Mouse (Mus musculus): ENCODE data around the gene Cend1.

The Cend1 gene

DNA sequence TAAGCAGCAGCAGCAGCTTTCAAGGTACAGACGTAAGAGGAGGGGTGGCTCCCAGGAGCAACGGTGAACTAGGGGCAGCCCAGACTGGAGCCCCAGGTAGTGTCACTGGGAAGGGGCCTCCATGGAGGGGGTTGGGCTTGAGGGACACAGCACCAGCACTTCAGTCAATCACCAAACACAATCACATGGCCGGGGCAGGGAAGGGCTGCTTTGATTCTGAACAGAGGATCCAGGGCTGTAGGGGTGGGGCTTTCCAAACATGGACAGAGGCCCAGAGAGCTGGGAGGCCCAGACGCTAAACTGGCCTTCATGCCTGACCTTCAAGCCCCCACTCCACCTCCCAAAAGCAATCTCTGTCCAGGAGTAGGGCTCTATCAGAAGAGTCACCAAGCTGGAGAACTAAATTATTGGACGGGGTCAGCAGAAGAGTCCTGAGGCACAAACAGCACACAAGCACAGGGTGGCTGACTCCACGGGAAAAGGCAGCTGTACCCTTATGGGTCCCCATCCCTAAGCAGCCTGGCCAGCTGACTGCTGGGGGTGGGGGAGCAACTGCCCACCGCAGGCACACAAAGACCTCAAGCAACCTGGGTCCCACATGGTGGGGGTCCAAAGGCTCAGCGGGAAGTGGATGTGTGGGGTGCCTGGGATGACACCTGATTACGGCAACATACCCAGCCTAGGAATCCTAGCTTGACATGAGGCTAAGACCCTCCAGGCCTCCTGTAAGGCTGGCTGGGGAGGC lies 721 bp upstream of the Cend1 start:
- DNase-seq (ENCODE audit: low read depth) = no peak

DNA sequence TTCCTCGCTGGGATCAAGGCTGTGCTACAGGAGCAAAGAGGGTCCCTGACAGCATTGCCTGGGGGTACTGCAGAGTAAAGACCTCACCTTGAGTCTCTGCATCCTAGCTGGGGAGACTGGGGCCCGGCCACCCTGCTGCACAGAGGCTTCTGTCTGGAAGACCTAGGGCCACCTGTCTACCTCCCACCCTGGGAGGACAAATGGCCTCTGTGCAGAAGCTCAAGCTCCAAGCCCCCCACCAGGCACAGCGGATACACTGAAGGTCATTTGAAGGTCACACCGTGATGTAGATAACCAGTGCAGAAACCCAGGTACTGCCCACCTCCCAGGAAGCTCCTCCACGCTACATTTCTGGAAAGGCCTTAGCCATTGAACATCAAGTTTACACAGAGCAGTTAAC lies 590 bp downstream of the Cend1 start:
- DNase-seq (ENCODE audit: low read depth) = no peak

DNA sequence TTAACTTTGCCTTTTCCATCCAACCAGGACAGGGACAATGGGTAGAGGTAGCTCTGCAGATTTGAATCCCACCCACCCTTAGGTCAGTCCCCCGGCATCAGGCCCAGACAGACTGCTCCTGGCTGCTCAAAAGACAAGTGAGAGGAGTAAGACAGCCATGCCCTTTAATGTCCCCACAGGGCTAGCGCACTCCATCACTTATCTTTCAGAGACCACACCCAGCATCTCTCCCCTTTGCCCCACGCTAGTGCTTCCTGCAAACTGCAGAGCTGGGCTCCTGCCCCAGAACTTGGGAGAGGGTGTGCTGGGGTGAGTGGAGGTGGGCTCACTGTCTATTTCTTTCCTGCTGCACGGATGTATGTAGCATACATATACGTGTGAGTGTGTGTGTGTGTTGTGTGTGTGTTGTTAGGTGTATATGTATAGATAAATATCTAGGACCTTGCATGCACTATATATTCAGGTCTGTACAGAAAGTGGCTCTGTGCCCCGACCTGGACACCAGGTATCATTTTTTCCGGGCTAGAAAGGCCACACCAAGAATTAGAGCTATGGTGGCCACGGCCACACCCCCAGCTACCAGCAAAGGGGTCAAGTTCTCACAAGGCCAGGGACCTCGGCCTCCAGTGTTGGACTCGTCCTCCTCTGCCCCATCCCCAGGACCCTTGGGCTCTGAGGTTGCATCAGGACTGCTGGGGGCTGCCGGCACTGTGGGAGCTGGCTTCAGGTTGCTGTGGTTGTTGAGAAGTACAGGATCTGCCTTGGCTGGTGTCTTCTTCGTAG lies 2.2 kb downstream of the Cend1 start:
- DNase-seq (ENCODE audit: low read depth) = no peak

DNA sequence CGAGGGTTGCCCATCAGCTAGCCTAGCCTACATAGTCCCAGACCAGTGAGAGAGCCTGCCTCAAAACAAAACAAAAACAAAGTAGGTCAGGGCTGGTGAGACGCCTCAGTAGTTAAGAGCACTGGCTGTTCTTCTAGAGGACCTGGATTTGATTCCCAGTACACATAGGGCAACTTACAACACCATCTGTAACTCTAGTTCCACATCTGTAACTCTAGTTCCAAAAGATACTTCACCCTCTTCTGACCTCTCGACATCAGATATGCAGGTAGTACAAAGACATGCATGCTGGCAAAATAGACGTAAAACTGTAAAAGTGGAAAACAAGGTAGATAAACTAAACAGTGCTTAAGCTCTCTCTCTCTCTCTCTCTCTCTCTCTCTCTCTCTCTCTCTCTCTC lies 5.5 kb downstream of the Cend1 start:
- DNase-seq (ENCODE audit: low read depth) = no peak

DNA sequence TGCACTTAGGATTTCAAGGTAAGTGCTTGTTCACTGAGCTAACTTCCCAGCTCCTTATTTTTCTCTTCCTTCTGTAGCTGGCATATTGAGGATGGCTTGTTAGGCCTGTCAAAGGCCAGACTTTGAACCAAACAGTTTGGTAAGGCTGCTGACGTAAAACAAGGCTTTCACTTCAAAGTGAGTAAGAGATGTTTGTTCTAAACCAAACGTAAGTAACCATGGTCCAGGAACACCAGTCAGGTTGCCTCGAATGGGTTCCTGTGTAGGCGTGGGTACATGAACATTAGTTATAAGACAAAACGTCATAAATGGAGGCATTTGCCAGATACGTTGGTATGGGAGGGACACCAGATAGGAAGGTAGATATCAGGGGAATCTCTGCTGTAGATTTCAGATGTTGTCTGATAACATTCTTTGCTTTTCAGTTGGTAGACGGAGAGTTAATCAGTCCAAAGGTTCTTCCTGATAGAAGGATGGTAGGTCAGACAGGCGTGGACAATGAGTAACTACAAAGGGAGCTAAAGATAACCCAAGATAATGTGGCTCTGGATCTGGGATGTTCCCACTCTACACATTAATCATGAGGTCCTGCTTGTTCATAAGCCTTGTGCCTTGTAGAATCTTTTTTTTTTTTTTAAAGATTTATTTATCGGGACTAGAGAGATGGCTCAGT lies 9.1 kb downstream of the Cend1 start:
- DNase-seq (ENCODE audit: low read depth) = no peak

DNA sequence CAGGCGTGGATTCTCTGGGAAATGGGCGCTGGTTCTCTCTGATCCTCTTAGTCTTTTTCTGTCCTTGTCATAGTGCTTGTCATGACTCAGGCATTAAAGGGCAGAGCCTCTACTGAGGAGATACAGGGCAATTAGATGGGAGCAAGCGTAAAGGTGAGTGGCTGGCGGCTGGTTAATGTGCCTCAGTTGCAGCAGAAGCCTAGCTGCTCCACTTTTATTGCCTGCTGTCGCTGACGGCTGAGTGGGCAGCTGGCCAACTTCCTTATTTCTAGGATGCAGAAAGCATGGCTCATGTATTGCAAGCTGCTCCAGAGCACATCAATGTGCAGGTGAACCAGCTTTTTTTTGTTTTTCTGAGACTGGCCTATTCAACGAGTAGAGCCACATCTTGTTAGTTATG lies 10.3 kb downstream of the Cend1 start:
- peak; percentile 60 for DNase-seq (ENCODE audit: low read depth)

DNA sequence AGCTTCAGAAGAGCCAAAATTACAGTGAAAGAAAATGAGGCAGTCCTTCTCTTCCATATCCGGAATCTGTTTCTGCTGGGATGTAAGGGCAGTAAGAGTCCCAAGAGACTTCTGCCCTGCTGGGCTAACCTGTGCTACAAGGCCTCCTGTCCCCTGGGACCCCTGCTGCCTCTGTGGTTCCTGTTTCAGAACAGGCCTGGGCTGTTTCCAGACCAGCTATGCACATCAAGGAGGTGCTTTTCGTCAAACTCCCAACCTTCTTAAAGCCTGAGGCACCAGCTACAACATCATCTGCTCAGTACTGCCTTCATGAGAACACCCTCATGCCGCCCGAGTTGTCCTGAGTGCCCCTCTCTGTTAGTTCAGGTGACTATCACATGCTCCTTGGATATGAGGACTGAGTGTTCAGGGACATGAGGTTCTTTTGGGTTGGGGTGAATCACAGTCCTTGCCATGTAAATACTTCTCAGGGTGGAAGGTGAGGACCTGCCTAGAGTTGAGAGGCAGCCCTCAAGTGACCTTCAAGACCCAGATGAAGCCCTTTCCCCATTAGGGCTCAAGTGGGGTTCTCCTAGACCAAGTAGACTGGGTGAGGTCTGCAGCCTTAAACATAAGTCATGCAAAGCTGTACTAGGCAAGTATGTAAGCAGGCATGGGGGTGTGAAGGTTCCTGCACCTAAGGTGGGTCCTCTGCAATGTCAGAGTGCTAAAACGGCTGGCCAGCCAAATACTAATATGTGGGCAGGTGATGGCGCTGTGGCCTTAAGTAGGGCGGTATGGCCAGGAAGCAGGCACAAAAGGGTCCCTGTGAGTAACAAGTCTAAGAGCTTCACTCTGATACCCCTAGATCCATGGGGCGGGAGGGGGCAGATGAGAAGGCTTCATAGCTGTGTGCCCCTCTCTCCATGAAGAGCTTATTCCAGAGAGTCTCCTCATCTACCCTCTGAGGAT lies 11.3 kb downstream of the Cend1 start:
- peak; percentile 33 for DNase-seq (ENCODE audit: low read depth)

DNA sequence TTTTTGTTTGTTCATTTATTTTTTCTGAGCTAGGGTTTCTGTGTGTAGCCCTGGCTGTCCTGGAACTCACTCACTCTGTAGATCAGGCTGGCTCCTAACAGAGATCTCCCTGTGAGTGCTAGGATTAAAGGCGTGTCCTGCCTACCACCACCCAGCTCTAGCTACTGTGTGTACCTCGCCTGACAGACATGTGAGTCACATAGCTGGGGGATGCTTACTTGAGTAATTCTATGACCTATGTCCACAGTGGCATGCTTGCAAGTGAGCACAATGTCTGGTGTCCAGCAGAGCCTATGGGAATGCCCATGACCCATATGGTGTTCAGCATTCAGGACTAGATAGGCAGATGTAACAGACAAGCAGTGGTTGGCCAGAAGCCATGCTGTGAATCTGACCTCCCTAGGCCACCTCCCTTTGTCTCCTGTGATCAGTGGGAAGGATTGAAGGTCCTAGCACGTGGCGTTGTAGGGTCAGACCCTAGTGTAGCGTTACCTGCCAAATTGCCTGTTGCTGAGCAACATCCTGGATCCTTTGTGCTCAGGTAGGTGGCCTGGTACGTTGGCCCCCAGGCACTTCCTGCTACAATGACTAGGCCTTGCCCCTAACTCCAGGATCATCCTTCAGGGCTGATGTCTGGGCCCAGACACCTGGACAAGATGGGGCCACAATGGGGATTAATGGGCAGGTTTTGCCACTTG lies 13.0 kb downstream of the Cend1 start:
- DNase-seq (ENCODE audit: low read depth) = peak; percentile 17

DNA sequence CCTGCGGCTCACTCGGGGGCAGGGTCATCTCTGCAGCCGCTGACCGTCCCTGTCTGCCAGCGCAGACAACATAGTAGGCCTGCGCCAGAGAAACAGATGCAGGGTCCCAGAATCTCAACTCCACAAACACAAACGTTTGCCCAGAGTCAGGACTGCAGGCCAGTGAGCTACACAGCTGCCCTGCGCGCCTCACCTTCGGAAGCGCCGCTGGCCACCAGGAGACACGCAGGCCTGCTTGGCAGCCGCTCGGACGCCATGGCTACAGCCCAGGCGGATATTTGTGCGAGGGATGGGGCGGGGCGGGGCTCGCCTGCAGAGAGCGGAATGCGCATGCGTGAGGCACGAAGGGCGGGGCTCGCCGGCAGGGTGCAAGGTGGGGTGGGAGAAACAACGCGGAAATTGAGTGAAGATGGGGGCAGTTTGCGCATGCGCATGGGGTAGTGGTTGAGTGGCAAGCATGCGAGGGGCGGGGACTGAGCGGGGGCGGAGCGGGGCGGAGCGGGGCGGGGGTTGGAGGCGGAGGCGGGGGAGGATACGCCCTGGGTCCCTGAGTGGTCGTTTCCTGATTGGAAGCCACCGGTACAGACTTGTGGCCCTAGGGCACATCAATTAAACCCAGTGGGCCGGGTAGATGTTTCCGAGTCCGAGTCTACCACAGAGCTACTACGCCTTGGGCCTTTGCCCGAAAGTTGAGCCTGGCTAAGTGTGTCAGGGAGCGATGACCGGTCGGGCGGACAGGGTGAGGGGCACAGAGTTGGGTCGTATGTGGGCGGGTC lies 15.3 kb downstream of the Cend1 start, which contains the start of gene Gatd1:
TSS of gene Gatd1 (minus strand) at position 328 of the 776 bp plus-strand sequence.
- DNase-seq (ENCODE audit: low read depth) = peak; percentile 99

DNA sequence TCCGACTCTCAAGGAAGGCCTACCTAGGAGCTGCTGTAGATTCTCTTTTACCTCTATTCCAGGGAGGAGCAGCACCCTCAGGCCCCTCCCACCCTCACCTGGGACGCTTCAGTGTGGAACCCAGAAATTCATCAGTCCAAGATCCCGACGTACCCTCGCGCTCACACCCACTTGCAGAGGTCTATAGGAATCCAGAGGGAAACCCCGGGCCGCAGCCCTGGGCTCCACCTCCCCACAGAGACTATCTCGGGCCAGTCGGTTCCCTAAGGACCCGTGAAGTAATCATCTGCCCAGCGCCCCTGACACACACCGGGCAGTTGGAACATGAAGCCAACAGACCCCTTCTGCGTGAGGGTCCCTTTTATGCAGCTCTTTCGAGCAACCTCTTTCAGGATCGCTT lies 16.0 kb downstream of the Cend1 start:
- DNase-seq (ENCODE audit: low read depth) = peak; percentile 18

DNA sequence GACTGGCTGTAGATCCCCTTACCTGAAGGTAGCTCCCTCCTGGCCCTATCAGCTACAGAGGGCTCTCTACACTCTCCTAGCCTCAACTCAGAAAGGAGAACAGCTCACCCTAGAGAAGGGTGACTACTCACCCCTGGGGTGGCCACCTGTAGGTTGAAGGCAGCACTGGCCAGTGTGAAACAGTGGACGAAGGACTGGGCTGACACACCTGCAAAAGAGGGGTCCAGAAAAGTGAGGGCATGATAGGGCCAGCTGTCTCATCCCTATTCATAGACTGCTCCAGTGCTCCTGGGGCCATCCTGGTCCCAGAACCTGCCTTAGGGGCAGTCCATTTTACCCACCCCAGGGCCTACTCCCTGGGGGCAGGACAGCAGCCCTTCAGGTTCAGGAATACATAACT lies 17.6 kb downstream of the Cend1 start:
- DNase-seq (ENCODE audit: low read depth) = no peak

DNA sequence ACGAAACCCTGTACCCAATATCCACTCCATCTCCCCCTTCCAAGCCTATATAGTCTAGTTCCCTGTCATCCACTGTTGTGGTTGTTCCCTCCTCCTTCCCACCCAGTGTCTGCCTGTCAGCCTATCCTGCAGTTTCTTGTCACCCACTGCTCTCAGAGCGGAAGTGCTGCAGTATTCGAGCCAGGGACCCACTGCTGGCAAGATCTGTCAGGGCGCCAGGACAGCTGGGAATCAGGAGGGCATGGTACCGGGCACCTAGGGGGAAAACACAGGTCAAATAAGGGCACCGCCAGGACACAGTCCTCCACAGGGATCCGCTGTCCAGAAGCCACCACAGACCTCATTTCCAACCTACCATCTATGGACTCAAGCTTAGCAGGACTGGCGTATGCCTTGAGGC lies 18.7 kb downstream of the Cend1 start:
- DNase-seq (ENCODE audit: low read depth) = no peak

DNA sequence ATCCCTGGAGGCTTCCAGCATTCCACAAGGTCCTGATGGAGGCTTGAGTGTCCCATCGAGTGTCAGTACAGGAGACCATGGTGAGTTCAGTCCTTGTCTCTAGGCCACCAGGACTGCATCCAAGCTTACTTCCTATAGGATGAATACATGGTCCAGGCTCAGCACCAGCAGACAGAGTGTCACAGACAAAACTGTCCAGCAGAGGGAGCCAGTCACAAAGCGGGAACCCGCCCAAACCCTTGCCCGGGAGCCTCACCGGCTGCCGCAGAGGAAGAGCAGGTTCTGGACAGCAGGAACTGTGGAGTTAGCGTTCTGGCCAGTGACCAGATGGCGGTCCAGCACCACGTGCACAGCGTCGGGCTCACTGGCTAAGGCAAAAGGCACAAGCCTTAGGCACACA lies 20.5 kb downstream of the Cend1 start:
- DNase-seq (ENCODE audit: low read depth) = peak; percentile 83

DNA sequence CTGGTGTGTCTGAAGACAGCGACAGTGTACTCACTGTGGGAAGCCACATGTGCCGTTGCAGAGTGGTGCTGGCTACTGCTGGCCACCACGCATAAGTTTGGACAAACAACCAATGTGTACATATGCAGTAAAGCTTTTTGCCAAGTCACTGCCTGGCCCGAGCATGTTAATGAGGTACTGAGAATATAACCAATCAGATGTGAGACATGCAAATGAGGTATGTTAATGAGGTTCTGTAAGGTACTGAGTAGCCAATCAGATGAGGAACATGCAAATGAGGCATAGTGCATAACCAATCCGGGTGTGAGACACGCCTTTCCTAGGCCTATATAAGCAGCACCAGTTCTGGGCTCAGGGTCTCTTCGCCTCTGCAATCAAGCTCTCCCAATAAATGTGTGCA lies 21.6 kb downstream of the Cend1 start:
- DNase-seq (ENCODE audit: low read depth) = peak; percentile 26

DNA sequence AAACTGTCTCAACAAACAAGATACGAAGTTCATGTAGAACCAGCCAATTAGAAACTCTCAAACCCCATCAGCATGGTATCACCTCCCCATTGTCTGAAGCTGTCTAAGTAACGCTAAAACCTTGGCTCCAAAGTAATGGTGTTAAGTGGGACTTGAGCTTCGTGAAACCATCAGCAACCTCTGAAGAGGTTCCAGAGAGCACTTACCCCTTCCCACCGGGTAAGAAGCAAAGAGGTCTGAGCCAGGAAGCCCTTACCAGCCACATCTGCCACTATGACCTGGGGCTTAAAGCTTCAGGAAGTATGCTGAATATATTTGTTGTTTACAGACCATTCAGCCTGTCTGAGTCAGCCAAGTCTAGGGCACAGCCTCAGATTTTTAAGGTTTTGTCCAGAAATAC lies 23.8 kb downstream of the Cend1 start:
- DNase-seq (ENCODE audit: low read depth) = no peak

DNA sequence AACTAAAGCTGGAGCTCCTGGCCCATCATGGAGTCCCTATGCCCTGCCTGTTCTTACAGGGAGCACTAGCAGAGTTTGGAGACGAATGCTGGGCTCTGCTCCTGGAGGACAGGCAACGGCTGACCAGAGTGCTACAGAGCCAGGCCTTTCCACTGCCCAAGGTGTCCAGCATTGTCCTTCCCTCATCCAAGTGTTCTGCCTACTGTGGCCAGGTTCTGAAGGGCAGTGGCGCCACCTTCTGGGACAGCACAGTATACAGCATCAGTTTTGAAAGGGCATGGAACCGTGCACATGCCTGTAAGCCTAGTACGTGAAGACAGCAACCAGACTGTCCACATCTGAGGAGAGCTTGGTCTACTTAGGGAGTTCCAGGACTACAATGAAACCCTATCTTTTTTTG lies 26.0 kb downstream of the Cend1 start:
- peak; percentile 81 for DNase-seq (ENCODE audit: low read depth)

DNA sequence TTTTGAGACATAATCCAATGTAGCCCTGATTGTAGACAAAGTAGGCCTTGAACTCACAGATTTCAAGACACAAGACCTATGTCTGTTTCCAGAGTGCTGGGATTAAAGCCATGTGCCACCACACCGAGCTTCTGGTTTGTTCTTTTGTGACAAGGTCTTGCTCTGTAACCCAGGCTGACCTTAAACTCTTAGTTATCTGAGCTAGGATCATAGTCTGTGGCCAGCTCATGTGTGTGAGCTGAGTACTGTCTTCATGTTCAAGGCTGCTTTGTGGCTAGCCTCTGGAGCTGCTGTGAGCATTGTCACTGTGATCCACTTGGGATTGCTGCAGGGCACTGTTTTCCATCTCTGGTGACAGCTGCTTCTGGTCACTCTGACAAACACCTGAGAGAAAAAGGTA lies 33.9 kb downstream of the Cend1 start:
- DNase-seq (ENCODE audit: low read depth) = peak; percentile 80

DNA sequence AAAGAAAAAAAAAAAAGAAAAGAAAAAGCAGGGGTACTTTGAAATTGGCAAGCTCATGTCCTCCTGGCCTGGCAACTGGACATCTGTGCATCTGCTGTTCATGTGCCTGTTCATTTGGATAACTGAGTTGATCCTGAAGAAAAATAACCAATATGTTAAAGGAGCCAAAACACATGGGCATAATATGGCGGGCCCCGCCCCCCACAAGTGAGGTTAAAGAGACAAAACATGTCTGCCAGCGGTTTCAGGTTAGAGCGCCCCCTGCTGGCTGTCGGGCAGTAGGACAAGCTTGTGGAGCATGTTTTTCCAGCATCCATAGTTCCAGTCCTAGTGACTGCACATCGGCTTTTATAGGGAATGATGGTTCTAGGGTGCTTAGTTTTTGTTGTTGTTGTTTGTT lies 34.5 kb downstream of the Cend1 start:
- peak; percentile 87 for DNase-seq (ENCODE audit: low read depth)

DNA sequence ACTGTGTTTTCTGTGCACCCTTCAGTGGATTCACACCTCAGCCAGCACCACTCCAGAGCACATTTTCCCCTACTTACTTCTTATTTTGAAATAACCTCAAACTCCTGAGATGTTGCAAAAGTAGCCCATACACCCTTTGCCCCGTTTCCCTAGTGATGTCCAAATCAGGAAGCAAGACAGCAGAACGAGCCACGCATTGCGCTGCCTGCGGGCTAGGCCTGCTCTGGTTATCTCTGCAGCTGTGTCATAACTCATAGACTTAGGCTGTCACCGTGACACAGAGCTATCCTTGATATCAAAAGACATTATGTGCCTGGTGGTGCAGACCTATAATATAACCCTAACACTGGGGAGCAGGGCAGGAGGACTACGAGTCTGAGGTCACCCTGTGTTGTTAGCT lies 35.1 kb downstream of the Cend1 start:
- peak; percentile 94 for DNase-seq (ENCODE audit: low read depth)

DNA sequence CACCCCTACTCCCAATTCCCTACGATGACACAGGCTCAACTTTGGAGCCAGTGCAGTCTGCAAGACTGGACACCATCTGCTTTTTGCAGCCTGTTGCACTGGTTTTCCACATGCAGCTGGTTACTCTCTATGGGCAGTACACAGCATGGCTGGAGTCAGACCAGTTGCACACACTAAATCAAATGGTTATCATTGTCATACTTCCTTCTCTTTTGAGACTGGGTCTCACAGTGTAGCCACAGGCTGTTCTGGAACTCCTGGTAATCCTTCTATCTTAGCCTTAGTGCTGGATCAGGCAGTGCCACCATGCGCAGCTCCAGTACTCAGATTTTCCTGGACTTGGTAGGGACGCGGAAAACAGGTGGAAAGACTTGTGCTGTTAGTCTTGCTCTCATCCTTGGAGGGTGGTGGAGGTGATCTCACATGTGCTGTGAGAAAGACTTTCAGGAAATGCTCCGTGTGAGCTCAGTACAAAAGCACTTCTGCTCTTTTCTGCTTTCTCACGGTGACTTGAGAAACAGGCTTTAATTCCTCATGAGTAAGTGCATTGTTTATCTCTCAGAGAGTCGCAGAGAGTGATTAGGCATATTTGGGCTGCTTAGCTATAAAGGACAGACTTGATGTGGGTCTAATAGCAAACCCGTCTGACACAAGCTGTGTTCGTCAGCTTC lies 36.6 kb downstream of the Cend1 start:
- peak; percentile 89 for DNase-seq (ENCODE audit: low read depth)
